Mouse (Mus musculus) G1E-ER4 (cell line): Measurements from ENCODE around the gene Urod. TPM values are rescaled to one million over a fixed set of nuclear protein-coding genes. Genes with fewer than 3 reads are reported as not detected.

Experiments
- GATA1 ChIP-seq: IDR thresholded peaks from one replicate; pipeline ENCODE4 v1.8.0; 2012; ENCODE audit warnings: low read length, inconsistent platforms
- polyA plus RNA-seq: library from polyadenylated mRNA; stranded (reverse); fragments of >175 nt; gene quantifications from 2 replicates; pipeline ENCODE4 v1.2.3, GENCODE M21; 2012

Urod gene
- polyA plus RNA-seq, 1 experiment, result 31.1 TPM

- TF ChIP-seq GATA1, result no peak
These were observed 10.4 kb upstream of the Urod start for GRCm38 (mm10) chr4:117004649-117005048.

GRCm38 (mm10) chr4:117002543-117003521 is 8.6 kb upstream of the Urod start:
- no peak for TF ChIP-seq GATA1

DNA sequence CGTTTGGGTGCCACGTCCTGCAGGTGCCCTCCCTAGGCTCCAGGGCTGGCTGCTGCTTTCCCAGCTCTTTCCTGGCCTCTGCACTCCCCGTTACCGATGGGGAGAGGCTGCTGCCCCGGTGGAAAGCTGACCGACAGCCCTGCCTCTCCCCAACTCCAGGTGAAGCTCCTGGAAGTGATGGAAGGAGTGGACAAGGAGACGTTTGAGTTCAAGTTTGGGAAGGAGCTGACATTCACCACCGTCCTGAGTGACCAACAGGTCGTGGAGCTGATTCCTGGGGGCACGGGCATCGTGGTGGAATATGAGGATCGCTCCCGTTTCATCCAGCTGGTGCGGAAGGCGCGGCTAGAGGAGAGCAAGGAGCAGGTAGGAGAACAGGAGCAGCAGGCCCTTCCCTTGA is 7.7 kb upstream of the Urod start:
- no peak for TF ChIP-seq GATA1

- TF ChIP-seq GATA1, result no peak
These were observed 5.4 kb upstream of the Urod start for GRCm38 (mm10) chr4:116999513-117000154.

- no peak for TF ChIP-seq GATA1
These were observed 1.6 kb upstream of the Urod start for GRCm38 (mm10) chr4:116995798-116996135.

GRCm38 (mm10) chr4:116995131-116995797 is 1.1 kb upstream of the Urod start, which contains the start of gene Hectd3:
Gene Hectd3, plus strand, starts transcription at chr4:116995317.
- no peak for TF ChIP-seq GATA1

DNA sequence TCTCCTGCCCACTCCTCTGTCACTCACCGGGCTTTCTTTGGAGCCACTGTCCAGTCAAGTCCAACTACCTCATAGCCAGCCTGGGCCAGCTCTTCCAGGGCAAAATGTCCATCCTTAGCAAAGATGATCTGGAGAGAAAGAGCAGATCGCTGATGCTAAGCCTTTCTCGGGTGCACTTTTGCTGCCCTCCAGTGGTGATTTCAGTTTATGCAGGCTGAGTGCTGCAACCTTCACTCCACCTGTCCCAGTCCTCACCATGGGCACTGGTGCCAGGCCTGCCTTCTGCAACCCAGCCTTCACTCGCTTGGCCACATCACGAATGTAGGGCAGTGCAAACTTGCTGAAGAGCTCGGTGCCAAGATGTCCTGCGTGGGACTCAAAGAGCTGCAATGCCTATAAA is 2.8 kb downstream of the Urod start:
- no peak for TF ChIP-seq GATA1

GRCm38 (mm10) chr4:116989731-116990130 is 4.5 kb downstream of the Urod start:
- no peak for TF ChIP-seq GATA1

DNA sequence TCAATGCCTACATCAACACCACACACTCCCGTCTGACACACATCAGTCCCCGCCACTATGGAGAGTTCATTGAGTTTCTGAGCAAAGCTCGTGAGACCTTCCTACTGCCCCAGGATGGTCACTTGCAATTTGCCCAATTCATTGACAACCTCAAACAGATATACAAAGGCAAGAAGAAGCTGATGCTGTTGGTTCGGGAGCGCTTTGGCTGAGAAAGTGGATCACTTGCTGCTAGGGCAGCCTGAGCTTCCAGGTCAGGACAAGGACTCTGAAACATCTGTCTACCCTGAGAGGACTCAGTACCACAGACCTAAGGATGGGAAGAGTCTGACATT is 7.1 kb downstream of the Urod start:
- TF ChIP-seq GATA1, result no peak

- TF ChIP-seq GATA1, result no peak
These were observed 7.7 kb downstream of the Urod start for GRCm38 (mm10) chr4:116986400-116987121.

DNA sequence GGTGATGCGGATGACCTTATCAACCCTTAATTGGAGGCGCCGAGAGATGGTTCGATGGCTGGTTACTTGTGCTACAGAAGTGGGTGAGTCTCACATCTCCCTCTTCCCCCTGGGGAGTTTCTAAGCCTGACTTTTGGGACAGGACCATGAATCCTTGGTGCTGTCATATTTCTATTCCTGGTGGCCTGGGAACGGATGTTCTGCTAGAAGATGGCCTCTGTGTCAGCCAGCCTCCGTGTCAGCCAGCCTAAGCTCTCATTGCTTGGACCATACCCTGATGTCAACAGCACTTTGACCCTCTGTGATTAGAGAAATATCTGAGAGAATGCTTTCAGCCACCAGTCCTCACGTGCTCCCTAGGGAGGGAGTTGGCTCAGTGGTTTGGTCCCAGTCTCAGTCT is 8.5 kb downstream of the Urod start:
- TF ChIP-seq GATA1, result no peak

GRCm38 (mm10) chr4:116976503-116976902 is 17.7 kb downstream of the Urod start:
- no peak for TF ChIP-seq GATA1

DNA sequence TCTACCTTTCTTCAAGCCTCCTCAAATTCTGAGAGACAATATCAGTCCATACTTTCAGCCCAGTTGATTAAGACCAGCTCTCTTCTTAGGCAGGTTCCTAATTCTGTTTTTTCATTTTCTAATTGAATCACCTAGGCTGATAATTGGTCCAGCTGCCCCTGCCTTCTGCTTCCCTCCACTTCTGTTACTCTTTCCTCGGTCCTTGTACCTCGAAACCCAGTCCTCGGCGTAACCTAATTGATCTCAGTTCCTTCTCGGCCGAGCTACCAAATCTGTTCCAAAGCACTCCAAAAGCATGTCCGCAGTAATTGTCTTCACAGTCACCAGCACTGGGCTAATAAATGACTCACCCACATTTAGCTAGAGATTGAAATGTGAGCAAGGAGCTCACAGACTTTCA is 39.3 kb downstream of the Urod start:
- no peak for TF ChIP-seq GATA1

DNA sequence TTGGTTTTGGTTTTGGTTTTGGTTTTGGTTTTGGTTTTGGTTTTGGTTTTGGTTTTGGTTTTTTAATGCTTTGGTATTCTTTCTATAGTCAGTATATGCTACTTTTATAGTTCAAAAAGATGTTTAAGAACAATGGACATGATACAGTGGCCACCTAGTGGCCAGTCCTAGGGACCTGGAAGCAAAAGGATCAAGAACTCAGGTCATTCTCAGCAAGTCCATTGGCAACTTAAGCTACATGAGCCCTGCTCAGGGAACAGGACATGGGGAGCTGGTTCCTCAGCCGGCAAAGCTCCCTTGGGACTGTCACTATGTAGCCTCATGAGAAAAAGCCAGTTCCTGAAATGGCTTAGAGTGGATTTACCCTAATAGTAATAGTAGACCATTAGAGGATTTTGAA is 42.6 kb downstream of the Urod start:
- TF ChIP-seq GATA1, result no peak

GRCm38 (mm10) chr4:116944055-116944454 is 50.2 kb downstream of the Urod start:
- no peak for TF ChIP-seq GATA1

GRCm38 (mm10) chr4:116942695-116943094 is 51.5 kb downstream of the Urod start:
- no peak for TF ChIP-seq GATA1

Other genes with a start within 250 kb of the Urod start
- gene Toe1, start 186.8 kb downstream of the Urod start, polyA plus RNA-seq, result 1.5 and 5.1 TPM in 2 replicates
- gene Mutyh, start 186.7 kb downstream of the Urod start, polyA plus RNA-seq, result 7.2 and 8.5 TPM in 2 replicates
- 0.16 and 0.26 TPM in 2 replicates for gene Hpdl, start 172.7 kb downstream of the Urod start, polyA plus RNA-seq
- gene Zswim5, start 117.0 kb downstream of the Urod start, polyA plus RNA-seq, result not detected in 2 replicates
- 10.5 and 24.4 TPM in 2 replicates for gene Hectd3, start 904 bp upstream of the Urod start, polyA plus RNA-seq
- gene Eif2b3, start 25.0 kb upstream of the Urod start, polyA plus RNA-seq, result 4.5 and 6.2 TPM in 2 replicates
- 0.17 and 0.18 TPM in 2 replicates for gene Ptch2, start 101.7 kb upstream of the Urod start, polyA plus RNA-seq
- 22.8 and 27.6 TPM in 2 replicates for gene Btbd19, start 131.3 kb upstream of the Urod start, polyA plus RNA-seq
- gene Tctex1d4, start 132.4 kb upstream of the Urod start, polyA plus RNA-seq, result 2.6 and 3.4 TPM in 2 replicates
- gene Plk3, start 139.6 kb upstream of the Urod start, polyA plus RNA-seq, result 6.5 and 9.7 TPM in 2 replicates
- gene Rps8, start 161.8 kb upstream of the Urod start, polyA plus RNA-seq, result 1,721 and 3,762 TPM in 2 replicates
- 7.1 and 12.0 TPM in 2 replicates for gene Kif2c, start 188.2 kb upstream of the Urod start, polyA plus RNA-seq